Mouse (Mus musculus) thymus, postnatal 10 days (tissue): ENCODE data around the gene Aspg.
A peak's percentile ranks its signal among the peaks of the same experiment; 100 is the strongest.

Source experiments
- DNase-seq, 2 experiments: peaks; one replicate each; pipeline ENCODE4 v3.0.0; 2021; ENCODE audit warnings: low spot score in 2 of 2

Aspg gene

GRCm38 (mm10) chr12:112113710-112114109 is 7.2 kb downstream of the Aspg start:
- DNase-seq = peak; percentile 40 to 69

GRCm38 (mm10) chr12:112117006-112117405 is 10.5 kb downstream of the Aspg start:
- DNase-seq = no peak

DNA sequence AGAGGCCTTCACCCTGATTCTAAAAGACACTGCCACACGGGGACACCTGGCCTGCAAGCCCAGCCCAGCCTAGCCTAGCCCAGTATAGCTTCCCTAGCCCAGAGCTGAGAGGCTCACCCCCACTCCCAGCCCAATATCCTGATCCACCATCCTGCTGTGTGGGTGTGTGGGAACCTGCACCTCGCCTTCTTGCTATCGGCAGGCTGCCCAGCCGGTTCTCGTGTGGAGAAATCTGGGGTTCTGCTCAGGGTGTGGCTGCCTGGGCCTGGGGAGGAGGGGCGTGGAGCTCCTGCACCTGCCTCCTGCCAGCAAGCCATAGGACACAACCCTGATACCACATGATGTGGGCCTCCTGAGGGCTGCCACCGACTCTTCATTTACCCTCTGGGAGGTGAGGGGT is 11.2 kb downstream of the Aspg start:
- DNase-seq = no peak

- no peak for DNase-seq
These were observed 14.7 kb downstream of the Aspg start for GRCm38 (mm10) chr12:112121188-112121587.

DNA sequence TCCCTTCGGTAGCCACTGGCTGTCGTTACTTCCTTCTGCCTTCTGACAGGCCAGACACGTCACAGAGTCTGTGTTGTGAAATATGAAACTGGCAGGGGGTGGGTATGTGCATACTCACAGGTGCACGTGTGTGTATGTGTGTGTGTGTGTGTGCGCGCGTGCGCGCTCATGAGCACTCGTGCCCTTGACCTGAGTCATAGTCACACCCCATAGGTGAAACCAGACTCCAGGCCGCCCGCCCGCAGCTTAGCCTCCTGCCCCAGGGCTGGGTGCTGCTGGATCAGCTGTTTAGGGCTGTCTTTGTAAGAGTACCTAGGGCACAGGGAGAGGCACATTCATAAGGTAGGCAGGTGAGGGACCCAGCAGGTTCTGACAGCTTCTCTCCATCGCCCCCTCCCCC is 19.4 kb downstream of the Aspg start:
- DNase-seq = no peak

GRCm38 (mm10) chr12:112126931-112127635 is 20.6 kb downstream of the Aspg start:
- DNase-seq = no peak

GRCm38 (mm10) chr12:112128526-112128925 is 22.0 kb downstream of the Aspg start:
- no peak for DNase-seq

GRCm38 (mm10) chr12:112129300-112129856 is 22.9 kb downstream of the Aspg start:
- DNase-seq = no peak

DNA sequence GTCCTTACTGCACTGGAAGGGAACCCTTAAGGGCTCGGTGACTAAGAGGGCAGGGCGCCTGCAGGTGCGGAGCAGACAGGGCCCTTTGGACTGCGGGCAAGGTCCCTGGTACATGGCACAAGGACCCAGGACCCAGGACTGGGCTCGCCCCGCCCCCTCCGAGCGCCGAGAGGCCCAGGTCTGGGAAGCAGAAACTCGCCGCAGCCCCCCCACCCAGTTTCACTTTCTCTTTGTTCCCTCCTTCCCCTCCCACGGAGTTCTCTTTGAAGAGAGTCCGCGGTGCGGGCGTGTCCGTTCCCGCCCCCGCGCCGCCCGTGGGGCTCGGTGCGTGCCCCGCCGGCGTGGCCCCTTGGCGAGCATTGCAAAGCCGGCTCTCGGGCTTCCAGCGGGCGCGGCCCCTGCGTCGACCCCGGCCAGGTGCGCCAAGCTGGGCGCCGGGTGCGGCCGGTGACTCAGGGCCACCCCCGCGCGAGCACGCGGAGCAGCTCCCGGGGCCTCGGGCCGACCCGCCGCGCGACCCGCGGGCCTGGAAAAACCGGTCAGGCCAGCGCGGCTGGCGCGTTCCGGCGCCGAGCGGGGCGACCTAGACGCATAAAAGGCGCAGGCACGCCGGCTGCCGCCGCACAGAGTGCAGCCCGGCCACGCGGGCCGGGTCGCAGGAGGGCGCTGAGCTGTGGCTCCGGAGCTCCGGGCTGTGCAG is 23.8 kb downstream of the Aspg start:
- DNase-seq = peak in 1 of 2 experiments; percentile 38

DNA sequence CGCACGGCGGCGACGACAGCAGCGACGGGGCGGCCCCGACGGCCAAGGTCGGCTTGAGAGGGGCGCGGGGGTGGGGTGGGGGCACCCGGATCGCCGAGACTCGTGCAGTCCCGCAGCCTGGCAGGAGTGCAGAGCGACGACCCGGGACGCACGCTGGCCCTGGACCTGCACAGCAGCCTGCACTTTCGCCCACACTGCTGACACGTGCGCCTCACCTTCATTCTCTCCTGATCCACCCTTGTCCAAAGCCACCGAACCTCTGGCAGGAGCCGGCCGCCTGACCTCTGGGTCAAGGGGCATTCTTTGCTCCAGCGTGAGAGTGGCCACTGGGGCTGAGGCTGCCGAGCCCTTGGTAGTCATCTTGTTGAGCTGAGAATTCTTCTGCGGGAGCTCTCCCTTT is 24.5 kb downstream of the Aspg start:
- no peak for DNase-seq

DNA sequence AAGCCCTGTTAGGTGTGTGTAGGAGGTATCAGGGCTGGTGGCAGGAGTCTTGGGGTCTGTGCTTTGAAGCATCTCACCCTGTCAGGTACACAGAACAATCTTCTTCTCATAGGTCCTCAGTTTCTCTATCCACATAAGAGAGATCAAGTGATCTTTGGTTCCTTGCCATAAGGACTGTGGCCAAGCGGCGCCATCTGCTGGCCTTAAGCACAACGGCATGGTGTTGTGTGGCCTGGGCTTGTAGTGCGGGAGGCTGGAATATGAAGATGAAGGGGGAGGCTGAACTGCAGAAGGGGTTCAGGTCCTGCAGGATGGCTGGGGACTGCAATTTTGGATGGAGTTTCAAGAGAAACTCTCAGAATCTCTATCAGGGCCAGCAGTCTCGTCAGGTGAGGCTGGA is 33.8 kb downstream of the Aspg start:
- DNase-seq = no peak

- DNase-seq = no peak
These were observed 34.3 kb downstream of the Aspg start for GRCm38 (mm10) chr12:112140745-112141144.

GRCm38 (mm10) chr12:112141300-112141699 is 34.8 kb downstream of the Aspg start:
- no peak for DNase-seq

- no peak for DNase-seq
These were observed 36.8 kb downstream of the Aspg start for GRCm38 (mm10) chr12:112143116-112143832.

DNA sequence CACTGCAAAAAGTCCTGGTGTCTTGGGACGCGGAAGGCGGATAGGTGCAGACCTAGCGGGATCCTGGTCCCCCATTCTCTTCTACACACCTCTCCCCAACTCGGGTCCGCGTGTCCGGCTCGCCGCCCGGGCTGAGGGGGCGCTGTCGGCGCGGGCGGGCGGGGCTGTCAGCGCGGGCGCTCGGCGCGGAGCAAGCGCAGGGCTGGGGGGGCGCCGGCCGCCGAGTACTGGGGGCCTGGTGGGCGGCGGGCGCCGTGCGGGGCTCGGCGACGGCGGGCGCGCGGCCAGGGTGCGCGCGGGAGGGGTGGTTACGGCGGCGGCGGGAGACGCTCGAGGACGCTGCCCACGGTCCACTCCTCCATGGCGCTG is 37.3 kb downstream of the Aspg start:
- DNase-seq = no peak

GRCm38 (mm10) chr12:112144377-112145115 is 38.1 kb downstream of the Aspg start:
- DNase-seq = no peak

DNA sequence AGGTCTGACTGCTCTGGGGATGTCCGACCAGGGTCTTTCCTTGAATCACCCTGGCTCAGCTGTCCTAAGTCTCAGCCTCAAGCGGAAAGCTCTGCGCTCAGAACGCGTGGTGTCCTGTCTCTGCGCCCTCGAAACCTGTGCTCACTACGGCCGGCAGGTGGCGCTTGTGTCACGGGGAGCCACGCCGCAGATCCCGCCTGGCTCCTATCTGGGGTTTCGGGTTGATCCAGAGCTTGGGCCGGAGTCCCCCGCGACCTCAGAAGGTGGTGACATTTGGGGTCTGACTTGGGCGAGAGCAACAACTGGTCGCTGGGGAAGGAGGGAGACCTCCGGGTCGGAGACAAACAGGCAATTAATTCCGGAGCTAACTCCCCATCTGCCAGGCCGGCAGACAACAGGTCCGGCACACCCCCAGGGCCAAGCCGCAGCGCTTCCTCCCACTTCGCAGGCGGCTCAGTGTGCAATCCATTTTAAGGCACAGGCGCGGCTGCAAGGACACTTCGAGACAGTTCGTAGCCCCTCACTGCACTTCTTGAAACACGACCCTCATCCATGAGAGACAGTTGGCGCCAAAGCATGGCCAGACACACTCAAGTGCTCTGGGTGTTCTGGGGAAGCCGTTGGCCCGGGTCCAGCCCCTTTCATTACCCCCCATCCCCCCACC is 38.9 kb downstream of the Aspg start:
- peak; percentile 44 to 77 for DNase-seq

GRCm38 (mm10) chr12:112145875-112146651 is 39.6 kb downstream of the Aspg start, which contains the start of gene Kif26a:
TSS of gene Kif26a (plus strand) at chr12:112146208.
- DNase-seq = peak in 1 of 2 experiments; percentile 49

DNA sequence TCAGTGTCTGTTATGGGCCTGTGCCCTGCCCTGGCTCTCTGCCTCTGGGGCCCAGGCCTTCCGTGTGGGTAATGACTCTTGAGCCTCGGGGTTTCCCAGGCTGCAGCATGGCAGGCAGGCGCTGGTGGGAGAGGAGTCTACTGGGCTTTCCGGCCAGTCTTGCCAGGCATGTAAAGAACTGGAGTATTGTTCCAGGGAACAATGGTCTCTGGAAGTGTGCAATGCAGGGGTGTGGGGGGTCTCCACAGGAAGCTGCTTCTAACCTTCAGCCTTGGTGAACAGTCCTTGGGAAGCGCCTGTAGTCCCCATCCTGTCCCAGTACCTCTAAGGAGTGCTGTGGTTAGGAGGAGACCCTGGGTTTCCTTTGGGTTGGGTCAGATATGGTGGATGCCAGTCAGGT is 40.9 kb downstream of the Aspg start:
- no peak for DNase-seq

DNA sequence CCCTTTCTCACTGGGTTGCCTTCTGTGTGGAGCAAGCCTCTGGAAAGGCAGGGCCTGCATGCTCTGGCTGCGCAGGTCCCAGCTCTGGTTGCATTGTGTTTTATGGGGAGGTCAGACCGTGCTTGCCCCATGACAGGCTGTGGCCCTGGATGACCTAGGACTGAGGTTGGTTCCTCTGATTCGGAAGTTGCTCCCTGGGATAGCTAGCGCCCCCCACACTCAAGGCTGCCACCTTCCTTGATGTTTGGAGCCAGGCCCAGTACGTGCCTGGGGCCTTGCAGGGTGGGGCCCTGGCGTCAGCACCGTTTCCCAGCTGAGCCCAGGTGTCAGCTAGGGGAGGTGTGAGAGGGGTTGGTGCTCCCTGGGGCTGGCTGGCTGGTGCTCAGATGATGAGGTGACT is 43.5 kb downstream of the Aspg start:
- DNase-seq = no peak
